Mouse (Mus musculus) CD4-positive, CD25-positive, alpha-beta regulatory T cell, adult 2 months (primary cell): ENCODE data around the gene Tshb.
A peak's percentile ranks its signal among the peaks of the same experiment; 100 is the strongest.

Experiments
- DNase-seq: peaks from one replicate; pipeline ENCODE4 v3.0.0-alpha.2; 2012; ENCODE audit warnings: low read depth, low spot score

Gene Tshb

GRCm38 (mm10) chr3:102782618-102783017 lies at the start of gene Tshb:
Gene Tshb (minus strand): TSS chr3:102782718.
- DNase-seq = no peak

- peak; percentile 90 for DNase-seq
These were observed 21.4 kb upstream of the Tshb start for GRCm38 (mm10) chr3:102803937-102804336.

GRCm38 (mm10) chr3:102787369-102787768 lies 4.9 kb upstream of the Tshb start:
- peak; percentile 14 for DNase-seq

- no peak for DNase-seq
These were observed 9.5 kb downstream of the Tshb start for GRCm38 (mm10) chr3:102773018-102773417.

GRCm38 (mm10) chr3:102764850-102765249 lies 17.7 kb downstream of the Tshb start:
- no peak for DNase-seq

GRCm38 (mm10) chr3:102763713-102764400 lies 18.7 kb downstream of the Tshb start:
- DNase-seq = no peak

GRCm38 (mm10) chr3:102762388-102762787 lies 20.1 kb downstream of the Tshb start:
- DNase-seq = no peak

- DNase-seq = no peak
These were observed 22.3 kb downstream of the Tshb start for GRCm38 (mm10) chr3:102760236-102760635.

GRCm38 (mm10) chr3:102757019-102757418 lies 25.5 kb downstream of the Tshb start:
- no peak for DNase-seq

GRCm38 (mm10) chr3:102755801-102756200 lies 26.7 kb downstream of the Tshb start:
- DNase-seq = peak; percentile 70

GRCm38 (mm10) chr3:102752457-102752856 lies 30.1 kb downstream of the Tshb start:
- DNase-seq = no peak

- no peak for DNase-seq
These were observed 30.5 kb downstream of the Tshb start for GRCm38 (mm10) chr3:102752053-102752452.

GRCm38 (mm10) chr3:102751536-102751935 lies 31.0 kb downstream of the Tshb start:
- no peak for DNase-seq

GRCm38 (mm10) chr3:102751136-102751535 lies 31.4 kb downstream of the Tshb start:
- no peak for DNase-seq

GRCm38 (mm10) chr3:102748686-102749085 lies 33.8 kb downstream of the Tshb start:
- no peak for DNase-seq

- no peak for DNase-seq
These were observed 34.5 kb downstream of the Tshb start for GRCm38 (mm10) chr3:102748038-102748437.

GRCm38 (mm10) chr3:102746174-102746573 lies 36.3 kb downstream of the Tshb start:
- DNase-seq = no peak

- no peak for DNase-seq
These were observed 37.9 kb downstream of the Tshb start for GRCm38 (mm10) chr3:102744657-102745056.

GRCm38 (mm10) chr3:102743781-102744471 lies 38.6 kb downstream of the Tshb start:
- no peak for DNase-seq

- no peak for DNase-seq
These were observed 39.3 kb downstream of the Tshb start for GRCm38 (mm10) chr3:102743202-102743601.

GRCm38 (mm10) chr3:102742725-102743124 lies 39.8 kb downstream of the Tshb start:
- DNase-seq = no peak

- no peak for DNase-seq
These were observed 43.6 kb downstream of the Tshb start for GRCm38 (mm10) chr3:102738926-102739325.
